26 mouse cellular contexts compared by ENCODE assay signal in the genomic region with DNA sequence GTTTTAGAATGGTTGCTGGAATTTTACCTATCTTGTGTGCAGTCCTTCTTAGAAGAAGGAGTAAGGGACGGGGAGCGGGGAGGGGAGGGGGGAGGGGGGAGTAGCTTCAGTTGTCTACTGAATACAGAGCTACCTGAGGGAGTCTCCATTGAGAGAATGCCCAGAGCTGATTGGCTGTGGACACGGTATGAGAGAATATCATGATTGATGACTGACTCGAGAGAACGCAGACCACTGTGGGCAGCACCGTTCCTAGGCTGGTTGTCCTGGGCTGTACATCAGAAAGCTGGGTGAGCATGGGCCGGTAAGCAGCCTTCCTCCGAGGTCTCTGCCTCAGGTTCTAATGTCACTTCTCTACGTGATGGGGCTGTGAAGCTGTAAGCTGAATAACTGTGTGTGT. TPM values are rescaled to one million over a fixed set of nuclear protein-coding genes. Genes with fewer than 3 reads are reported as not detected.
DNase-seq lines count a peak whose midpoint lies in the region; ATAC-seq lines count a peak whose summit lies in the region.
"Had no signal": no experiment of that assay in that cellular context is flagged by ENCODE, and none has a peak within 500 bp of the region (broad histone marks: within the 10 kb centered on the region; RNA-seq: fewer than 3 reads in every experiment).

No protein-coding gene starts in this region.

- H3K9me3 ChIP-seq in forebrain, embryonic 11.5 days (ENCODE audit: control insufficient read depth, low read length), result no peaks in the 10 kb centered on the region
- H3K9me3 ChIP-seq in forebrain, embryonic 12.5 days, result no peaks in the 10 kb centered on the region
- H3K9me3 ChIP-seq: embryonic facial prominence, embryonic 15.5 days; forebrain, embryonic 10.5 days; heart, embryonic 15.5 days; hindbrain, embryonic 10.5 days had no signal

- peak; percentile 46 for DNase-seq in forebrain, embryonic 11.5 days (ENCODE audit: low spot score)
- peak; percentile 4 for DNase-seq in kidney, postnatal 10 days
- DNase-seq in kidney, adult 18-20 months, result no peak
- DNase-seq in testis, postnatal 10 days (ENCODE audit: low spot score), result peak; percentile 33
- no peak for DNase-seq in testis, postnatal 14 days (ENCODE audit: low spot score)
- peak; percentile 1 for DNase-seq in urinary bladder, postnatal 14 days (ENCODE audit: low spot score)
- DNase-seq in urinary bladder, postnatal 10 days (ENCODE audit: low spot score), result no peak
- DNase-seq: adrenal gland, adult 8-10 months; adrenal gland, postnatal 36 days; B cell, adult 2 months; cerebellum, adult 2 months; cerebellum, postnatal 14 days; embryo, embryonic 11 days; gastrocnemius, postnatal 14 days had no signal

- ATAC-seq in forebrain, embryonic 11.5 days (replicated peaks; ENCODE audit: low FRiP score), result no peak
- ATAC-seq in forebrain, embryonic 12.5 days (ENCODE audit: low FRiP score), result no peak
- ATAC-seq: CD4-positive, CD25-positive, alpha-beta regulatory T cell, adult 4 months; forebrain, embryonic 16.5 days had no signal

- H3K27ac ChIP-seq in forebrain, embryonic 11.5 days (ENCODE audit: low read depth, low read length), result no peak overlapping the region
- no peak overlapping the region for H3K27ac ChIP-seq in forebrain, embryonic 12.5 days
- H3K27ac ChIP-seq: embryonic facial prominence, embryonic 15.5 days; forebrain, embryonic 10.5 days; heart, embryonic 15.5 days; hindbrain, embryonic 10.5 days; hindbrain, embryonic 14.5 days had no signal

- H3K27me3 ChIP-seq in forebrain, embryonic 11.5 days (ENCODE audit: control insufficient read depth, insufficient read depth, low read length), result no peaks in the 10 kb centered on the region
- H3K27me3 ChIP-seq in forebrain, embryonic 12.5 days, result no peaks in the 10 kb centered on the region
- H3K27me3 ChIP-seq: embryonic facial prominence, embryonic 15.5 days had no signal

- WGBS in forebrain, embryonic 11.5 days, result 97% methylated on average over 9 of the region's 9 CpGs
- 89% methylated on average over 9 of the region's 9 CpGs for WGBS in forebrain, embryonic 12.5 days

- no peak overlapping the region for H3K9ac ChIP-seq in forebrain, embryonic 11.5 days (ENCODE audit: low read length)
- no peak overlapping the region for H3K9ac ChIP-seq in forebrain, embryonic 12.5 days
- H3K9ac ChIP-seq: embryonic facial prominence, embryonic 15.5 days; heart, embryonic 15.5 days; hindbrain, embryonic 14.5 days had no signal

- H3K4me1 ChIP-seq in forebrain, embryonic 11.5 days (replicated peaks; ENCODE audit: control insufficient read depth, insufficient read depth, low read length), result no peaks in the 10 kb centered on the region
- H3K4me1 ChIP-seq in forebrain, embryonic 12.5 days, result no peaks in the 10 kb centered on the region
- H3K4me1 ChIP-seq: forebrain, embryonic 10.5 days had no signal

- H3K4me3 ChIP-seq in forebrain, embryonic 11.5 days (ENCODE audit: low read depth, low read length), result no peak overlapping the region
- no peak overlapping the region for H3K4me3 ChIP-seq in forebrain, embryonic 12.5 days (replicated peaks)
- H3K4me3 ChIP-seq: embryonic facial prominence, embryonic 15.5 days; erythroblast, embryonic 14.5 days; forebrain, embryonic 10.5 days; heart, embryonic 15.5 days; hindbrain, embryonic 10.5 days had no signal

- H3K4me2 ChIP-seq in forebrain, embryonic 11.5 days (ENCODE audit: low read depth, low read length, severe bottlenecking), result no peak overlapping the region
- no peak overlapping the region for H3K4me2 ChIP-seq in forebrain, embryonic 12.5 days
- H3K4me2 ChIP-seq: embryonic facial prominence, embryonic 15.5 days; heart, embryonic 11.5 days; heart, embryonic 15.5 days; hindbrain, embryonic 14.5 days had no signal

- H3K36me3 ChIP-seq in forebrain, embryonic 11.5 days (ENCODE audit: control insufficient read depth, insufficient read depth, low read length), result no peaks in the 10 kb centered on the region
- H3K36me3 ChIP-seq in forebrain, embryonic 12.5 days (replicated peaks), result peaks cover under 1% of the 10 kb centered on the region; the same call in 1 of the 2 replicates
- H3K36me3 ChIP-seq: G1E; hindbrain, embryonic 10.5 days had no signal

RNA-seq across cellular contexts. Expression of a gene that starts 2.0 kb away (rescaled TPM):
- polyA plus RNA-seq in forebrain, embryonic 11.5 days (2014; fragmentation: Nextera tagmentation; extraction: Ambion mirVana), result not detected in 2 replicates
- polyA plus RNA-seq in forebrain, embryonic 12.5 days (2016; fragmentation: Nextera tagmentation; extraction: Ambion mirVana), result 0.34 TPM in 1 of 2 replicates, not detected in the other
- polyA plus RNA-seq: embryonic facial prominence, embryonic 11.5 days; erythroblast, embryonic 14.5 days; forebrain, embryonic 10.5 days; forebrain, embryonic 16.5 days; G1E; heart, embryonic 11.5 days had no signal

RNA-seq across cellular contexts. Expression of a gene that starts 55.6 kb away (rescaled TPM):
- 3.3 and 3.6 TPM in 2 replicates for polyA plus RNA-seq in forebrain, embryonic 11.5 days (2014; fragmentation: Nextera tagmentation; extraction: Ambion mirVana)
- 3.7 and 4.7 TPM in 2 replicates for polyA plus RNA-seq in forebrain, embryonic 12.5 days (2016; fragmentation: Nextera tagmentation; extraction: Ambion mirVana)
- polyA plus RNA-seq: G1E had no signal

Comparison
In these comparisons a context has a peak if more than half of its experiments do, and no peak if none do; other contexts are left out.
1. DNase-seq: peak in forebrain, embryonic 11.5 days (single experiment), kidney, postnatal 10 days (single experiment), testis, postnatal 10 days (single experiment) and urinary bladder, postnatal 14 days (single experiment); none in kidney, adult 18-20 months (single experiment), testis, postnatal 14 days (single experiment) and urinary bladder, postnatal 10 days (single experiment).